Mouse (Mus musculus): Measurements from ENCODE around the gene Ttll7. TPM values are rescaled to one million over a fixed set of nuclear protein-coding genes. Genes with fewer than 3 reads are reported as not detected.

Ttll7 gene
- total RNA-seq (2014; rRNA removed): 23.5 and 33.7 TPM in 2 replicates
- polyA plus RNA-seq (2015; fragmentation: Nextera tagmentation; extraction: Ambion mirVana): 6.6 and 7.5 TPM in 2 replicates

DNA sequence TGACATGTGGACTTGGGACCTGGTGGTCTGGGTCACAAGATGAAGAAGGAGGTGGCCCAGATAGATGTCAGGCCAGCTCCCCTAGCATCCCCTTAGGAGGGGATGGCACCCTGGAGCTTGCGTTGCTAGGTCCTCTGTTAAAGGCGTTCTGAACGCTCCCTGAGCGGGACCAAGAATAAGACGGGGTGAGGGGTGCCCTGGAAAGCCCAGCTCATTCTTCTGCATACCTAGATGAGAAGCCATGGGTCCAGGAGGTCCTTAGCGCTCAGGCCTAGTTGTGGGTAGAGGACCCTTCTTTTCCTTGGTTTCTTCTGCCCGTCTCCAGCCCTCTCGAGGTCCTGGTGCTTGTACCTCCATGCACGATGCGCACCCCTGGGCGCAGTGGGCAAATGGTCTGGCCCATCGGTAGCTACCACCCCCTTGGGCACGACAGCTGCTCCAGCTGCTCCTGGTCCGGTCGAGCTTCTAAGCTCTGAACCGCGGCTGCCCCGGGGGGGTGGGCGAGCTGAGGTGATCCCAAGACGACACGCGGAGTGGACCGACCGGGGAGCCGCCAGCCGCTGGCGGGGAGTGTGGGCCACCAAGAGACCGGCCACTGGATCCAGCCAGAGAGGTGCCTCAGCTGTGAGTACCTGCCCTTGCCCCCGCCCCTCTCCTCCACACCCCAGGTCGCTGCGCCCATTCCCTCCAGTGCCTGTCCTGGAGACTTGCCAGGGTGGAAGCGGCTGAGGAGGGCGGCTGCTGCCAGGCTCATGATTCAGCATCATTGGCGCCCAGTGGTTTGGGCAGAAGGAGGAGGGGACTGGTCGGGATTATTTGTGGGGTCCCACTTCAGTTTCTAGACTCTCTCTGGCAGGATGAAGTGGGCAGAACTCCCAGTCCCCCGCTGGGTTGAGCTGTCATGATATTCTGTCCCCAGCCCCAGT lies at the start of gene Ttll7:
Ttll7 (plus strand) TSS at position 402 of the 926 bp plus-strand sequence.
- WGBS: under 1% methylated on average over 32 of the region's 36 CpGs
- peak within 1 kb of the TSS; percentile 84 for H3K9ac ChIP-seq
- H3K4me2 ChIP-seq (ENCODE audit: low read depth): peak within 1 kb of the TSS; percentile 75
- no peaks in the 10 kb centered on the region for H3K27me3 ChIP-seq (ENCODE audit: insufficient read depth, low read length)
- H3K27ac ChIP-seq (ENCODE audit: low read depth, low read length): peak within 1 kb of the TSS; percentile 78
- ATAC-seq (peak; percentile 98), DNase-seq (peak; percentile 93)
- H3K4me1 ChIP-seq (ENCODE audit: insufficient read depth): peaks cover 4% of the 10 kb centered on the region; the same call in 1 of the 2 replicates
- no peak for TF ChIP-seq CTCF (IDR thresholded peaks at IDR 0.05; ENCODE audit: low read depth)
- H3K4me3 ChIP-seq (ENCODE audit: low read depth, low read length): peak within 1 kb of the TSS; percentile 87
- no peaks in the 10 kb centered on the region for H3K9me3 ChIP-seq (ENCODE audit: low read length)
- no peaks in the 10 kb centered on the region for H3K36me3 ChIP-seq (ENCODE audit: insufficient read depth)

DNA sequence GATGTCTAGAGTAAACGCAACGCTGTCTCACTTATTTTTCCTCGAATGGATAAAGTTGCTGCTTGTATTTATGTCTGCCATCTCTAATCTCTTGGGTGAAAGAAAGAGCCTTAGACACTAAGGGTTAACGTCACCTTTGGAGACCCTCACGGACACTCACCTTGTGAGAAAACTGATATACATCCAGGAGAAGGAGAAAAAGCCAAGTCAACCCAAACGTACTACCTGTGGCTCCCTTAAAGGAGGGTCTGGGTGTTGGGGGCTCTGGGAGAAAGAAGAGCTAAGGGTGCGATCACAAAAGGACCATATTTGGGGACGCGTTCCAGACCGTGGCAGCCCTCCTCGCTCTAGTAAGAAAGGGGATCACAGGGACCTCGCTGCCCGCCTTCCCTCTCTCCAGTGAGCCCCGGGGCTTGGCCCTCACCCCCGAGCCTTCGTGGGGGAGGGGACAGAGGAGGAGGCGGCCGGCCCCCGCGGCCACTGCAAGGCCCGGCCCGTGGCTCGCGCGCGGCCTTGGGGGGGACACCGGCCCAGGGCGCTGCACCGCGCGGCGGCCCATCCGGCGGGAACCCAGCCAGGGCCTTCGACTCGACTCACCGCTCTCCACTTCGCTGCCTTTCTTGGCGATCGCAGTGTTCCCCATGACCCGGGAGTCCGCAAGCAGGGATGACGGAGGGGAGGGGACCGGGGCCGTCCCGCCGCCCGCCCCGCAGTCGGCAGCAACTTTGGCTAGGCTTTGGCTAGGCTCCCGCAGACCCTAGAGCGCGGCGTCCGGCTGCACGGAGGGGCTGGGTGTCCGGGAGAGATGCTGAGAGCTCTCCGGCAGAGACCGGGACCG lies 39.9 kb upstream of the Ttll7 start:
- H3K9me3 ChIP-seq (ENCODE audit: low read length): no peaks in the 10 kb centered on the region
- H3K27ac ChIP-seq (ENCODE audit: low read depth, low read length): peak overlapping the region; percentile 94
- H3K27me3 ChIP-seq (ENCODE audit: insufficient read depth, low read length): no peaks in the 10 kb centered on the region
- under 1% methylated on average over 52 of the region's 60 CpGs for WGBS
- H3K9ac ChIP-seq: peak overlapping the region; percentile 88
- peak; percentile 64 for ATAC-seq
- H3K4me3 ChIP-seq (ENCODE audit: low read depth, low read length): peak overlapping the region; percentile 91
- peak overlapping the region; percentile 81 for H3K4me2 ChIP-seq (ENCODE audit: low read depth)
- no peaks in the 10 kb centered on the region for H3K36me3 ChIP-seq (ENCODE audit: insufficient read depth)
- no peak for TF ChIP-seq CTCF (IDR thresholded peaks at IDR 0.05; ENCODE audit: low read depth)
- no peak for DNase-seq
- H3K4me1 ChIP-seq (ENCODE audit: insufficient read depth): 0 out of 2 replicates have a peak, but pooled peaks cover 3% of the 10 kb centered on the region

DNA sequence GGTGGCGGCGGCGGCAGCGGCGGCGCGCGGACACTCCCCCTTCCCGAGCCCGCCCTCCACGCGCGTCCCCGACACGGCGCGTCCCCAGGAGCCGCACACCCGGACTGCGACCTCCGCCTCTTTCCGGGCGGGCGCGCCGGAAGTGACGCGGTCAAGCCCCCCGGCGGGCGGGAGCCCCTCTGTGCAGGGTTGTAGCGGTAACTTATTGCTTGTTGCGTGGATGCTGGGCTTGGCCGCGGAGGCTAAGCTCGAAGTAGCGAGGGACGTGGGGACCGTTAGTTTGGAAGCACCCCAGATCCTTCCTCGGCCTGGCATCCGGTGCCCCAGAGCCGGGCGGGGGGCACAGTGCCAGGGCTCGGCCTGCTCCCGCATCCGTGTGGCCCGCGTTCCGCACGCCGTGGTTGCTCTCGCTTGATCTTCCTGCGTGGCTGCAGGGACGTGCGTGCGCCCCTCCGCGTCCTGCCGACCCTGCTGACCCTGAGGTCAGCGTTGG lies 39.2 kb upstream of the Ttll7 start, which contains the start of gene Prkacb:
Prkacb (minus strand) TSS at position 90 of the 493 bp plus-strand sequence.
- Histone ChIP-seq H3K4me3 (ENCODE audit: low read depth, low read length) (peak within 1 kb of the TSS; percentile 91), H3K9ac (peak within 1 kb of the TSS; percentile 88), H3K27ac (ENCODE audit: low read depth, low read length) (peak within 1 kb of the TSS; percentile 94), H3K4me2 (ENCODE audit: low read depth) (peak within 1 kb of the TSS; percentile 81), H3K36me3 (ENCODE audit: insufficient read depth) (no peaks in the 10 kb centered on the region), H3K4me1 (ENCODE audit: insufficient read depth) (0 out of 2 replicates have a peak, but pooled peaks cover 3% of the 10 kb centered on the region), H3K9me3 (ENCODE audit: low read length) (no peaks in the 10 kb centered on the region), H3K27me3 (ENCODE audit: insufficient read depth, low read length) (no peaks in the 10 kb centered on the region)
- peak; percentile 96 for DNase-seq
- WGBS: under 1% methylated on average over 56 of the region's 60 CpGs
- peak; percentile 97 for ATAC-seq
- no peak for TF ChIP-seq CTCF (IDR thresholded peaks at IDR 0.05; ENCODE audit: low read depth)

DNA sequence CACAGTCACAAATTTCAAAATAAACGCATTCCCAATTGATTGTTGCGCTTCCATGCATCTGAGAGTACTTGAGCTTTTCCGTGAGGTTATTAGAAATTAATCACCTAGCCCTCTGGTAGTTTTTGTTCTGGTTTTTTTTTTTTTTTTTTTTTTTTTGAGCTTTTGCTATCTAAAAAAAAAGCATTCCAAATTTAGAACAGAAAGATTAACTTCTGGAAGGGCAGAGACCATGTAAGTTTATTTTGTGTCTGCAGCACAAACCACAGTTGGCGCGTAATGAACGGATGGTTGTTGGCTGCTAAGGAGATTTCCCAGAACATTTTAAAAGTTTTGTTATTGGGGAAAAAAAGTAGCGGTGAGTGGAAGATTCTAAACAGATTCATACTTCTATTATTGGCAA lies 38.5 kb upstream of the Ttll7 start:
- Histone ChIP-seq H3K27me3 (ENCODE audit: insufficient read depth, low read length) (no peaks in the 10 kb centered on the region), H3K27ac (ENCODE audit: low read depth, low read length) (peak overlapping the region; percentile 94; the same call in 1 of the 2 replicates), H3K36me3 (ENCODE audit: insufficient read depth) (no peaks in the 10 kb centered on the region), H3K4me2 (ENCODE audit: low read depth) (peak overlapping the region; percentile 67), H3K9ac (peak overlapping the region; percentile 88), H3K4me1 (ENCODE audit: insufficient read depth) (0 out of 2 replicates have a peak, but pooled peaks cover 3% of the 10 kb centered on the region), H3K4me3 (ENCODE audit: low read depth, low read length) (peak overlapping the region; percentile 91), H3K9me3 (ENCODE audit: low read length) (no peaks in the 10 kb centered on the region)
- no peak for TF ChIP-seq CTCF (IDR thresholded peaks at IDR 0.05; ENCODE audit: low read depth)
- DNase-seq (no peak), ATAC-seq (no peak)
- 58% methylated on average over 7 of the region's 7 CpGs for WGBS

DNA sequence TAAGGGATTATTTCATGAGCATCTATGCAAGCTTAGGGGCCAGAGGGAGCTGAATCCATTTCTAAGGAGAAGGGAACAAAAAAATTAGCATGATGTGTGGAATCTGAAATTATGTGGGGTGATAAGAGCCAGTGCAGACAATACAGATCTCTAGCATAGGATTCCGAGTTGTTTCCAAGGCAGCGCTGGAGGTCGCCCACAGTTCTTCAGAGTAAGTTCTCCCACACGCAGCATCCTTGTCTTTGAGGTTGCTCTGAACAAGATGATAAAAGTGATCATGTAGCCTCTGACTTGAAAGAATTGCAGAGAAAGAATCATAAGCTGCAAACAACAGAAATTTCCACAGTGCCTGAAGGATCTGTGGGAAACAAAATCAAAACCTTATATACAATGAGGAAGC lies 31.4 kb upstream of the Ttll7 start:
- H3K9me3 ChIP-seq (ENCODE audit: low read length): no peaks in the 10 kb centered on the region
- no peak overlapping the region for H3K9ac ChIP-seq
- no peak overlapping the region for H3K4me3 ChIP-seq (ENCODE audit: low read depth, low read length)
- no peaks in the 10 kb centered on the region for H3K4me1 ChIP-seq (ENCODE audit: insufficient read depth)
- 92% methylated on average over 4 of the region's 4 CpGs for WGBS
- H3K36me3 ChIP-seq (ENCODE audit: insufficient read depth): no peaks in the 10 kb centered on the region
- ATAC-seq: no peak
- H3K27me3 ChIP-seq (ENCODE audit: insufficient read depth, low read length): peaks cover 4% of the 10 kb centered on the region; the same call in 1 of the 2 replicates
- no peak overlapping the region for H3K27ac ChIP-seq (ENCODE audit: low read depth, low read length)
- no peak overlapping the region for H3K4me2 ChIP-seq (ENCODE audit: low read depth)
- DNase-seq: no peak
- TF ChIP-seq CTCF (IDR thresholded peaks at IDR 0.05; ENCODE audit: low read depth): no peak

DNA sequence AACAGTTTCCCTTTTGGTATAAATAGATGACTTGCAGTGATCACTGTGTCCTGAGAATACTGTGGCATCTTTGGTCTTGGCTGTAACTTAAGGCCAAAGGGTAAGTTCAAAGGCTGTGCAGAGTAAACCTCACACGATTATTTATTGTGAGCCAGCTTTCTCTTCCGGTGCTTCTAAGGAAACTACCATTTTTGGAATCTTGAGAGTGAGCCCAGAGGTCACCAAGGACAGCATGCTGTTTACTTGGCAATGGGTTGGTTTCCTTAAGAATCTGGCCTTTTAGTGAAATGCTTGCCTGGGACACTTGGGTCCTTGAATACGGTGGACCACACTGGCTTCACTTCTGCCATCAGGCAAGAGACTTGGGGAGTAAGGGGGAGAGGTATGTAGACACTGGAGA lies 9.4 kb upstream of the Ttll7 start:
- TF ChIP-seq CTCF (IDR thresholded peaks at IDR 0.05; ENCODE audit: low read depth): no peak
- no peaks in the 10 kb centered on the region; the same call in 1 of the 2 replicates for H3K27me3 ChIP-seq (ENCODE audit: insufficient read depth, low read length)
- WGBS: 77% methylated on average over 3 of the region's 3 CpGs

More for the DNA sequence above, 9.4 kb upstream of the Ttll7 start:
- DNase-seq (no peak), ATAC-seq (no peak)
- H3K4me1 ChIP-seq (ENCODE audit: insufficient read depth): no peaks in the 10 kb centered on the region; the same call in 1 of the 2 replicates
- no peaks in the 10 kb centered on the region for H3K9me3 ChIP-seq (ENCODE audit: low read length)
- no peak overlapping the region for H3K4me3 ChIP-seq (ENCODE audit: low read depth, low read length)
- no peak overlapping the region for H3K27ac ChIP-seq (ENCODE audit: low read depth, low read length)
- no peak overlapping the region for H3K9ac ChIP-seq
- H3K4me2 ChIP-seq (ENCODE audit: low read depth): no peak overlapping the region
- no peaks in the 10 kb centered on the region for H3K36me3 ChIP-seq (ENCODE audit: insufficient read depth)
